Mouse (Mus musculus) myocyte (in vitro differentiated cells): Measurements from ENCODE around the gene Stambpl1. TPM values are rescaled to one million over a fixed set of nuclear protein-coding genes. Genes with fewer than 3 reads are reported as not detected.

Experiments used
- H3K27me3 ChIP-seq: one replicate; pipeline ENCODE4 v1.6.1; 2011; ENCODE audit not compliant: control insufficient read depth, insufficient read depth, insufficient read length
- H3K36me3 ChIP-seq: one replicate; pipeline ENCODE4 v1.6.1; 2011; ENCODE audit not compliant: control insufficient read depth, insufficient read depth
- H3K4me2 ChIP-seq: one replicate; pipeline ENCODE4 v1.6.1; 2011; ENCODE audit warnings: low read depth, control low read depth
- H3K4me3 ChIP-seq: one replicate; pipeline ENCODE4 v1.5.1; 2011; ENCODE audit warnings: mild to moderate bottlenecking, control low read depth, moderate library complexity
- H3K79me2 ChIP-seq: one replicate; pipeline ENCODE4 v1.6.1; 2011; ENCODE audit not compliant: control insufficient read depth, insufficient read depth
- H3ac ChIP-seq: one replicate; pipeline ENCODE4 v1.6.1; 2011; ENCODE audit not compliant: control insufficient read depth, insufficient read length
- CEBPB ChIP-seq: IDR thresholded peaks from 2 replicates; pipeline ENCODE4 v1.6.1; 2011; ENCODE audit warnings: mild to moderate bottlenecking, moderate library complexity; ENCODE audit not compliant: poor library complexity, insufficient read depth, severe bottlenecking
- E2F4 ChIP-seq: IDR thresholded peaks from one replicate; pipeline ENCODE4 v1.6.1; 2011; ENCODE audit warnings: mild to moderate bottlenecking, control low read depth, moderate library complexity; ENCODE audit not compliant: insufficient read depth
- MAX ChIP-seq: IDR thresholded peaks from one replicate; pipeline ENCODE4 v1.6.1; 2011; ENCODE audit warnings: low read depth, mild to moderate bottlenecking, control low read depth
- MYOD1 ChIP-seq, 3 experiments: IDR thresholded peaks; one replicate each; pipeline ENCODE4 v1.6.1; 2011; ENCODE audit warnings: control low read depth in 2 of 3, low read depth in 2 of 3, mild to moderate bottlenecking in 2 of 3, moderate library complexity in 1 of 3; ENCODE audit not compliant: insufficient read length in 2 of 3, control insufficient read depth in 1 of 3
- MYOG ChIP-seq, 3 experiments: IDR thresholded peaks; one replicate each; pipeline ENCODE4 v1.6.1; 2011; ENCODE audit warnings: control low read depth in 2 of 3, low read depth in 2 of 3, mild to moderate bottlenecking in 2 of 3; ENCODE audit not compliant: insufficient read length in 2 of 3, control insufficient read depth in 1 of 3, insufficient read depth in 1 of 3
- POLR2A ChIP-seq: IDR thresholded peaks from one replicate; pipeline ENCODE4 v1.6.1; 2011; ENCODE audit warnings: low read depth, mild to moderate bottlenecking, control low read depth, moderate library complexity; ENCODE audit not compliant: insufficient read length
- POLR2AphosphoS2 ChIP-seq: IDR thresholded peaks from one replicate; pipeline ENCODE4 v1.6.1; 2011; ENCODE audit warnings: low read depth, control low read depth; ENCODE audit not compliant: insufficient read length
- REST ChIP-seq: IDR thresholded peaks from one replicate; pipeline ENCODE4 v1.6.1; 2011; ENCODE audit warnings: mild to moderate bottlenecking, control low read depth, moderate library complexity; ENCODE audit not compliant: insufficient read depth, insufficient read length
- SRF ChIP-seq: IDR thresholded peaks from one replicate; pipeline ENCODE4 v1.6.1; 2011; ENCODE audit warnings: low read depth; ENCODE audit not compliant: control insufficient read depth, insufficient read length
- TCF12 ChIP-seq: IDR thresholded peaks from one replicate; pipeline ENCODE4 v1.6.1; 2011; ENCODE audit warnings: mild to moderate bottlenecking, control low read depth; ENCODE audit not compliant: poor library complexity, insufficient read depth, severe bottlenecking
- TCF3 ChIP-seq: IDR thresholded peaks from one replicate; pipeline ENCODE4 v1.6.1; 2011; ENCODE audit warnings: low read depth, control low read depth; ENCODE audit not compliant: insufficient read length
- USF1 ChIP-seq: IDR thresholded peaks from one replicate; pipeline ENCODE4 v1.6.1; 2011; ENCODE audit warnings: low read depth, mild to moderate bottlenecking, control low read depth, moderate library complexity
- polyA plus RNA-seq: library from polyadenylated mRNA; unstranded; fragments of >200 nt; fragmentation: generic; extraction: Trizol; gene quantifications from one replicate; pipeline ENCODE4 v1.2.1, GENCODE M21; 2012; ENCODE audit warnings: missing spikeins

Stambpl1 gene
- polyA plus RNA-seq, 1 experiment, result 26.9 TPM

DNA sequence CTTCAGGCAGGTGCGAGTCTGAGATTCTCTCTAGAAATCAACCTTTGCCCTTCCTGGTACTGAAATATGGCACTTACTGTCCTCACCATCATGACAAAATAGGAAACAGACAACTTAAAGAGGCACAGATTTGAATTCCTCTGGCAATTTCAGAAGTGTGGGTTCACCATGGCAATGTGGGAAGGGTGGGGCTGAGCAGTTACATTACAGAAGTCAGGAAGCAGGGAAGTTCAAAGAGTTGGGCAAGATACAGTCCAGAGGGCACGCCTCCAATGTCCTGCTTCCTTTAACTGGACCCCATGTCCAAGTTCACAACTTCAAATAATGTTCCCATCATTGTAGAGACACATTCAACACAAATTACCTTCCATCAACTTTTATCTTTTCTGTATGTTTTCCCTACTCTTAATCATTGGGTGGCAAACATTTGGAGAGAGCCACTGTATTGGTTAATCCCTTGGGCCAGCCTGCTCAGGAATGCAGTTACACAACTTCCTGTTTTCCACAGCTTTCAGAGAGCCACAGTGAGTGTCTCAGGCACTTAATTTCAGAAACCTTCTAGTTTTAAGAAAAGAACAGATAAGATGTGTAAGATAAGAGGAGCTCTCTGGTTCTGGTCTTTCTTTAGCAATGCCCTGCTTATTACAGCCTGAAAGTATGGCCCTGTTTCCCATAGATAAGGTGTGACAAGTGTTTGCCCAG is 70.4 kb downstream of the Stambpl1 start:
- Histone ChIP-seq H3K79me2 (no peaks in the 10 kb centered on the region), H3ac (no peak overlapping the region), H3K4me3 (no peak overlapping the region), H3K27me3 (no peaks in the 10 kb centered on the region), H3K4me2 (no peak overlapping the region), H3K36me3 (no peaks in the 10 kb centered on the region)
- no peak for TF ChIP-seq TCF3
- peak; percentile 69 for TF ChIP-seq CEBPB

- H3K27me3 ChIP-seq, result no peaks in the 10 kb centered on the region
- no peak overlapping the region for H3K4me3 ChIP-seq
- no peak overlapping the region for H3ac ChIP-seq
- peak overlapping the region; percentile 46 for H3K4me2 ChIP-seq
- TF ChIP-seq POLR2AphosphoS2 (no peak), SRF (peak; percentile 87)
- no peaks in the 10 kb centered on the region for H3K36me3 ChIP-seq
- H3K79me2 ChIP-seq, result no peaks in the 10 kb centered on the region
Measured at GRCm38 (mm10) chr19:34265604-34266193, 73.7 kb downstream of the Stambpl1 start.

GRCm38 (mm10) chr19:34268991-34269390 is 77.0 kb downstream of the Stambpl1 start:
- Histone ChIP-seq H3K79me2 (no peaks in the 10 kb centered on the region), H3K36me3 (no peaks in the 10 kb centered on the region), H3K4me2 (no peak overlapping the region), H3ac (no peak overlapping the region), H3K27me3 (no peaks in the 10 kb centered on the region), H3K4me3 (no peak overlapping the region)
- TF ChIP-seq MAX (no peak), REST (no peak)

GRCm38 (mm10) chr19:34270106-34270726 is 78.2 kb downstream of the Stambpl1 start:
- H3K79me2 ChIP-seq, result no peaks in the 10 kb centered on the region
- no peaks in the 10 kb centered on the region for H3K36me3 ChIP-seq
- no peak for TF ChIP-seq MAX
- TF ChIP-seq MYOD1 (IDR thresholded peaks at IDR 0.05; ENCODE audit: control insufficient read depth in 1 of 3, insufficient read length in 2 of 3, low read depth in 2 of 3), result no peak
- 0 out of 2 replicates have a peak, but pooled peaks have one; percentile 38 for TF ChIP-seq CEBPB
- H3K4me2 ChIP-seq, result no peak overlapping the region
- no peak overlapping the region for H3K4me3 ChIP-seq
- no peak overlapping the region for H3ac ChIP-seq
- H3K27me3 ChIP-seq, result no peaks in the 10 kb centered on the region

GRCm38 (mm10) chr19:34270824-34271464 is 78.9 kb downstream of the Stambpl1 start:
- Histone ChIP-seq H3K36me3 (no peaks in the 10 kb centered on the region), H3K4me2 (no peak overlapping the region), H3K27me3 (no peaks in the 10 kb centered on the region), H3K4me3 (no peak overlapping the region), H3ac (no peak overlapping the region), H3K79me2 (no peaks in the 10 kb centered on the region)
- TF ChIP-seq POLR2A, result no peak
- no peak for TF ChIP-seq REST
- no peak for TF ChIP-seq MYOD1 (IDR thresholded peaks at IDR 0.05; ENCODE audit: control insufficient read depth in 1 of 3, insufficient read length in 2 of 3, low read depth in 2 of 3)
- no peak for TF ChIP-seq TCF3
- TF ChIP-seq USF1, result no peak
- no peak for TF ChIP-seq POLR2AphosphoS2
- TF ChIP-seq SRF, result no peak
- no peak for TF ChIP-seq E2F4
- TF ChIP-seq MYOG (IDR thresholded peaks at IDR 0.05; ENCODE audit: control insufficient read depth in 1 of 3, insufficient read depth in 1 of 3, insufficient read length in 2 of 3, low read depth in 2 of 3), result no peak

GRCm38 (mm10) chr19:34273073-34273472 is 81.0 kb downstream of the Stambpl1 start:
- Histone ChIP-seq H3K4me2 (no peak overlapping the region), H3K36me3 (no peaks in the 10 kb centered on the region), H3K27me3 (no peaks in the 10 kb centered on the region), H3K79me2 (no peaks in the 10 kb centered on the region), H3K4me3 (no peak overlapping the region), H3ac (no peak overlapping the region)
- TF ChIP-seq REST (no peak), POLR2AphosphoS2 (no peak), CEBPB (no peak), USF1 (no peak), E2F4 (no peak), TCF3 (no peak), TCF12 (no peak), SRF (no peak), MYOD1 (IDR thresholded peaks at IDR 0.05; ENCODE audit: control insufficient read depth in 1 of 3, insufficient read length in 2 of 3, low read depth in 2 of 3) (no peak), MAX (no peak), MYOG (IDR thresholded peaks at IDR 0.05; ENCODE audit: control insufficient read depth in 1 of 3, insufficient read depth in 1 of 3, insufficient read length in 2 of 3, low read depth in 2 of 3) (no peak), POLR2A (no peak)
